Mouse (Mus musculus): Measurements from ENCODE around the gene Hoxb4. TPM values are rescaled to one million over a fixed set of nuclear protein-coding genes. Genes with fewer than 3 reads are reported as not detected.

Hoxb4 gene
- polyA plus RNA-seq, 1 experiment, result 6.6 TPM

- no peak for DNase-seq (ENCODE audit: low read depth)
- TF ChIP-seq CTCF (IDR thresholded peaks at IDR 0.05; ENCODE audit: borderline replicate concordance, extremely low read depth, insufficient read depth, insufficient read length), result no peak
- TF ChIP-seq POLR2A (IDR thresholded peaks at IDR 0.05; ENCODE audit: borderline replicate concordance, extremely low read depth, insufficient read depth, insufficient read length, poor library complexity, severe bottlenecking), result no peak
Observed at GRCm38 (mm10) chr11:96286739-96287385, 31.2 kb upstream of the Hoxb4 start.

- TF ChIP-seq POLR2A (IDR thresholded peaks at IDR 0.05; ENCODE audit: borderline replicate concordance, extremely low read depth, insufficient read depth, insufficient read length, poor library complexity, severe bottlenecking), result no peak
- TF ChIP-seq CTCF (IDR thresholded peaks at IDR 0.05; ENCODE audit: borderline replicate concordance, extremely low read depth, insufficient read depth, insufficient read length), result no peak
- no peak for DNase-seq (ENCODE audit: low read depth)
Observed at GRCm38 (mm10) chr11:96287411-96287810, 30.7 kb upstream of the Hoxb4 start.

- DNase-seq (ENCODE audit: low read depth), result no peak
Observed at GRCm38 (mm10) chr11:96288455-96289221, 29.4 kb upstream of the Hoxb4 start.

GRCm38 (mm10) chr11:96289293-96289692 is 28.8 kb upstream of the Hoxb4 start:
- TF ChIP-seq POLR2A (IDR thresholded peaks at IDR 0.05; ENCODE audit: borderline replicate concordance, extremely low read depth, insufficient read depth, insufficient read length, poor library complexity, severe bottlenecking) (no peak), CTCF (IDR thresholded peaks at IDR 0.05; ENCODE audit: borderline replicate concordance, extremely low read depth, insufficient read depth, insufficient read length) (no peak)
- DNase-seq (ENCODE audit: low read depth), result no peak

More at GRCm38 (mm10) chr11:96288455-96289221, 29.4 kb upstream of the Hoxb4 start:
- TF ChIP-seq CTCF (IDR thresholded peaks at IDR 0.05; ENCODE audit: borderline replicate concordance, extremely low read depth, insufficient read depth, insufficient read length) (no peak), POLR2A (IDR thresholded peaks at IDR 0.05; ENCODE audit: borderline replicate concordance, extremely low read depth, insufficient read depth, insufficient read length, poor library complexity, severe bottlenecking) (no peak)

GRCm38 (mm10) chr11:96289837-96290236 is 28.2 kb upstream of the Hoxb4 start:
- DNase-seq (ENCODE audit: low read depth), result no peak
- TF ChIP-seq CTCF (IDR thresholded peaks at IDR 0.05; ENCODE audit: borderline replicate concordance, extremely low read depth, insufficient read depth, insufficient read length), result no peak
- no peak for TF ChIP-seq POLR2A (IDR thresholded peaks at IDR 0.05; ENCODE audit: borderline replicate concordance, extremely low read depth, insufficient read depth, insufficient read length, poor library complexity, severe bottlenecking)

- no peak for DNase-seq (ENCODE audit: low read depth)
- TF ChIP-seq POLR2A (IDR thresholded peaks at IDR 0.05; ENCODE audit: borderline replicate concordance, extremely low read depth, insufficient read depth, insufficient read length, poor library complexity, severe bottlenecking), result no peak
- no peak for TF ChIP-seq CTCF (IDR thresholded peaks at IDR 0.05; ENCODE audit: borderline replicate concordance, extremely low read depth, insufficient read depth, insufficient read length)
Observed at GRCm38 (mm10) chr11:96290705-96291355, 27.2 kb upstream of the Hoxb4 start.

GRCm38 (mm10) chr11:96291681-96292564 is 26.1 kb upstream of the Hoxb4 start, which contains the start of gene Hoxb6:
TSS of gene Hoxb6 (plus strand) at chr11:96292476.
- no peak for DNase-seq (ENCODE audit: low read depth)
- TF ChIP-seq POLR2A (IDR thresholded peaks at IDR 0.05; ENCODE audit: borderline replicate concordance, extremely low read depth, insufficient read depth, insufficient read length, poor library complexity, severe bottlenecking) (no peak), CTCF (IDR thresholded peaks at IDR 0.05; ENCODE audit: borderline replicate concordance, extremely low read depth, insufficient read depth, insufficient read length) (no peak)

- TF ChIP-seq POLR2A (IDR thresholded peaks at IDR 0.05; ENCODE audit: borderline replicate concordance, extremely low read depth, insufficient read depth, insufficient read length, poor library complexity, severe bottlenecking) (no peak), CTCF (IDR thresholded peaks at IDR 0.05; ENCODE audit: borderline replicate concordance, extremely low read depth, insufficient read depth, insufficient read length) (no peak)
- no peak for DNase-seq (ENCODE audit: low read depth)
Observed at GRCm38 (mm10) chr11:96292565-96293301, 25.3 kb upstream of the Hoxb4 start.

- TF ChIP-seq CTCF (IDR thresholded peaks at IDR 0.05; ENCODE audit: borderline replicate concordance, extremely low read depth, insufficient read depth, insufficient read length) (no peak), POLR2A (IDR thresholded peaks at IDR 0.05; ENCODE audit: borderline replicate concordance, extremely low read depth, insufficient read depth, insufficient read length, poor library complexity, severe bottlenecking) (no peak)
- no peak for DNase-seq (ENCODE audit: low read depth)
Observed at GRCm38 (mm10) chr11:96293302-96293921, 24.7 kb upstream of the Hoxb4 start.

Measured in brain, embryonic 14.5 days (tissue).